Mouse (Mus musculus) common myeloid progenitor, adult 5-6 weeks (primary cell): Measurements from ENCODE around the gene Megf11. TPM values are rescaled to one million over a fixed set of nuclear protein-coding genes. Genes with fewer than 3 reads are reported as not detected.
"Not testable (repeated sequence)": the region's sequence is repeated elsewhere in the genome, so short reads cannot be mapped to it uniquely, and the experiment has no call there.

Source experiments
- ATAC-seq: replicated peaks from 2 replicates; pipeline ENCODE4 v1.8.0; 2016; ENCODE audit warnings: low read depth, mild to moderate bottlenecking, moderate TSS enrichment, inconsistent platforms; ENCODE audit not compliant: poor library complexity, severe bottlenecking
- total RNA-seq: library from RNA; stranded (forward); fragments of 200-1000, 187-1606 nt; gene quantifications from 2 replicates; pipeline ENCODE4 v1.2.3, GENCODE M21; 2017

Gene Megf11
- total RNA-seq, 1 experiment from 2014 or later, result 0.23 TPM

GRCm38 (mm10) chr9:64687122-64688014, 301.9 kb downstream of the Megf11 start:
- no peak for ATAC-seq

- no peak for ATAC-seq
Observed at GRCm38 (mm10) chr9:64688015-64688394, 302.6 kb downstream of the Megf11 start.

GRCm38 (mm10) chr9:64690771-64691170, 305.3 kb downstream of the Megf11 start:
- no peak for ATAC-seq

GRCm38 (mm10) chr9:64691176-64691575, 305.8 kb downstream of the Megf11 start:
- peak; percentile 93 for ATAC-seq

- no peak for ATAC-seq
Observed at GRCm38 (mm10) chr9:64693094-64693493, 307.7 kb downstream of the Megf11 start.

- ATAC-seq, result no peak
Observed at GRCm38 (mm10) chr9:64695266-64695665, 309.8 kb downstream of the Megf11 start.

- 0 out of 2 replicates have a peak, but pooled peaks have one; percentile 32 for ATAC-seq
Observed at GRCm38 (mm10) chr9:64696404-64696803, 311.0 kb downstream of the Megf11 start.

GRCm38 (mm10) chr9:64697006-64697405, 311.6 kb downstream of the Megf11 start:
- ATAC-seq, result no peak

GRCm38 (mm10) chr9:64697677-64698076, 312.3 kb downstream of the Megf11 start:
- ATAC-seq, result no peak

GRCm38 (mm10) chr9:64698586-64698985, 313.2 kb downstream of the Megf11 start:
- no peak for ATAC-seq

GRCm38 (mm10) chr9:64700451-64701311, 315.3 kb downstream of the Megf11 start:
- ATAC-seq, result no peak

GRCm38 (mm10) chr9:64701651-64702050, 316.2 kb downstream of the Megf11 start:
- no peak for ATAC-seq

- no peak for ATAC-seq
Observed at GRCm38 (mm10) chr9:64702391-64702790, 317.0 kb downstream of the Megf11 start.

- ATAC-seq, result peak; percentile 97
Observed at GRCm38 (mm10) chr9:64702937-64703336, 317.5 kb downstream of the Megf11 start.

GRCm38 (mm10) chr9:64703420-64703965, 318.1 kb downstream of the Megf11 start:
- ATAC-seq, result no peak

GRCm38 (mm10) chr9:64704073-64704840, 318.8 kb downstream of the Megf11 start:
- no peak for ATAC-seq

- ATAC-seq, result not testable (repeated sequence)
Observed at GRCm38 (mm10) chr9:64710291-64710690, 324.9 kb downstream of the Megf11 start.

GRCm38 (mm10) chr9:64719526-64720163, 334.2 kb downstream of the Megf11 start:
- no peak for ATAC-seq

- no peak for ATAC-seq
Observed at GRCm38 (mm10) chr9:64726454-64726853, 341.0 kb downstream of the Megf11 start.
